Mouse (Mus musculus): ENCODE results near the gene Yipf7. TPM values are rescaled to one million over a fixed set of nuclear protein-coding genes. Genes with fewer than 3 reads are reported as not detected.
A peak's percentile ranks its signal among the peaks of the same experiment; 100 is the strongest.

The Yipf7 gene
- total RNA-seq (2021), result not detected
- long read RNA-seq, experiment 1, result 0 reads
- long read RNA-seq, experiment 2, result 0 reads

GRCm38 (mm10) chr5:69542489-69542888 lies at the start of gene Yipf7:
TSS of gene Yipf7 (minus strand) at chr5:69542648.
- DNase-seq (ENCODE audit: low spot score in 2 of 2), result no peak

- peak; percentile 85 to 92 for DNase-seq (ENCODE audit: low spot score in 2 of 2)
These were observed 49.4 kb upstream of the Yipf7 start, which contains the start of gene Gnpda2 for GRCm38 (mm10) chr5:69591640-69592461. TSS of gene Gnpda2 (minus strand) at chr5:69592340.

- peak in 1 of 2 experiments; percentile 6 for DNase-seq (ENCODE audit: low spot score in 2 of 2)
These were observed 15.0 kb upstream of the Yipf7 start for GRCm38 (mm10) chr5:69557404-69557935.

DNA sequence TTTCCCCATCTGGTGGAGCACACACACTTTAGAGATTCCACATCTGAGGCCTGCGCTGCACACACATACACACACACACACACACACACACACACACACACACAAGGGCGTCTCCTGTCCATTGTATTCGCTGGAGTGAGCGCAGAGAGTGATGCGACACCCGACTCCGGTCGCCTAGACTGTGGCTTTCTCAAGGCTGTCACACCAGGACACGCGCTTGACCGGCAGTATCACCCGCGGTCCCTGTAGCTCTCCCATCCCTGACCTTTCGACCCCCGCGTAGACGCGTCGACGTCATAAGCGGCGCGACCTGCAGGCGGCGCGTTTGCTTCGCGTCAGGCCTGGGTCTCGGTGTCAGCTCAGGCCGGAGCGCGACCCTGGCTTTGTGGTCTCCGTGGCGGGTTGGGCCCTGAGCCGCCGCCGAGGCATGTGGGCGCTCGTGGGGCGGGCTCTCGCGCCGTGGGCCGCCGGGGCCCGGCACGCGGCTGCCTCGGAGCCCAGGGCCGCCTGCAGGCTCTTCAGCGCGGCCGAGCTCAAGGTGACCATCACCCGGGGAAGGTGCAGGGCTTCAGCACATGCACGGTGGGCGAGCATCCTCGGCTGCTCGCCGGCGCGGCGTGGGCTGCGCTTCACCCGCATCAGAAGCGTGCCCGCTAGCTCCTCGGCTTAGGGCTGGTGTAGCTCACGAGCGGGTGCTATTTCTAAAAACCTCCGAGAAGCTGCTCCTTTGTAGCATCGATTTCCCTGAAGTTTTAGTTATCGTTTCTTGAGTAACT lies 14.4 kb upstream of the Yipf7 start, which contains the start of gene Guf1:
Gene Guf1 (plus strand): TSS at position 296 of the 776 bp plus-strand sequence.
- DNase-seq (ENCODE audit: low spot score in 2 of 2), result peak; percentile 95 to 97

DNA sequence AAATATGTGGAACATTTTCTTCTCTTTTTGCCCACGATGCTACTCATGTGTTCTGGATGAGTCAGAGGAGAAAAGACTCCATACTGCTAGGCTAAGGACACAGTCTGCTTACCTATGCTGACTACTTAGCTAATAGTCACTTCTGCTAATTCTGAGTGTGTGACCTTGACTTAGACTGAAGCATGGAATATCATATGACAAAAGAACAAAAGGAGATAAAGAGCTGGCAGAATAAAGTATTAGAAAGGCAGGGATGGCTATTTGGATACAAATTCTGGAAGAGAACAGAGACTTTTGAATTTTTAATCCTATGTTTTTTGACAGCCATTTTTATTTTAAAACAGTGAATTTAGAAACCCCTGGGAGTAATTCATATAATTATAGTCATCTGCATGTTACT lies 768 bp downstream of the Yipf7 start:
- DNase-seq (ENCODE audit: low spot score in 2 of 2), result no peak

DNA sequence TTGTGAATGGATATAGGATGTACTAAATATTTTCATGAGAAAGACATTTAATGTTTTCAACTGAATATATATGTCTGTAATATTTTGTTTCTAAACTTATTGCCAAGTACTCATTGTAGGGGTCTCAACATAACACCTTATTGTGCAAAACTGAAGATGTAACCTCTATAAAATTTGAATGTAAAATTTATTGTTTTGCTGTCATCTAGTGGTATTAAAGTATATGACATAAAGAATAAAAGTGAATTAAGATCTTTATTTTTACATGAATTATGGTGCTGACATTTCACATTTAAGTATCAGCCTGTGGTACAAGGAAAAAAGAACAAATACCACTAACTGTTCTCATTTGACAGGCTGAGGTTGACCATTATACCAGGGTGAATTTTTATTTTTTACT lies 18.5 kb downstream of the Yipf7 start:
- no peak for DNase-seq (ENCODE audit: low spot score in 2 of 2)

- no peak for DNase-seq (ENCODE audit: low spot score in 2 of 2)
These were observed 20.4 kb downstream of the Yipf7 start for GRCm38 (mm10) chr5:69522064-69522463.

GRCm38 (mm10) chr5:69520661-69521278 lies 21.7 kb downstream of the Yipf7 start:
- DNase-seq (ENCODE audit: low spot score in 2 of 2), result peak; percentile 53 to 63

DNA sequence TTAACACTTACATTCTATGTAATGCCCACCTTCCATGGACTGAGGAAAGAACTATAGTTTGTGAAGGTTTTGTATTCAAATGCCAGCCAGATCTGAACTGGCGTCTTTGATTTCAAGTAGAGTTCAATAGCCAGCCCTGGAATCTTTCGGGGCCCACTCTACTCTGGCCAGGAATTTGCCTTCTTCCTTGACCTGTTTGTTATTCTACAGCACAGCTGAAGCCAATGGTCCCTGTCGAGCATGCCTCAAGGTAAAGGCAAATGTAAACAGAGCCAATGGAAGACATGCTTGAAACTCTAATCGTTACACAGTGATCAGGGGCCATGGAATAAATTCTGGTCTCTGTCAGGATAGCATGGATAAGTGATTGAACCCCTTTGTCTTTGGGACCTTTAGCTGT lies 30.2 kb downstream of the Yipf7 start:
- no peak for DNase-seq (ENCODE audit: low spot score in 2 of 2)

- no peak for DNase-seq (ENCODE audit: low spot score in 2 of 2)
These were observed 30.8 kb downstream of the Yipf7 start for GRCm38 (mm10) chr5:69511631-69512030.

GRCm38 (mm10) chr5:69507045-69507444 lies 35.4 kb downstream of the Yipf7 start:
- no peak for DNase-seq (ENCODE audit: low spot score in 2 of 2)

DNA sequence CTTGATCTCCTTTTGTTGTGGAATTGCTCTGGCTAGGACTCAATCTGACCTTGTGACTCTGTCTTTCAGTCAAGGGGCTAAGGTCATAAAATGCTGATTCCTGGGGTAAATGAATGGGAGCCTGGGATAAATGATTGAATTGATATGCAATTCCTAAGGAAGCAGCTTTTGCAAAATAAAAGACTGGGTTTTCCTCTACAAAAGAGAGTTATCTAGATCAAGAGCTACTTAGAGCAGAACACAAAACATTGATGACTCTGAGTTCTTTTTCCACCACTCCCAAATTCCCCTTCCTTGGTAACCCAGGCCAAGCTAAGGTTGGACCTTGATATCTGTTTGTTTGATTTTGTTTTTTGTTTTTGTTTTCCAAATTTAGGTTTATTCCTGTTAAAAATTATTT lies 53.4 kb downstream of the Yipf7 start:
- no peak for DNase-seq (ENCODE audit: low spot score in 2 of 2)

DNA sequence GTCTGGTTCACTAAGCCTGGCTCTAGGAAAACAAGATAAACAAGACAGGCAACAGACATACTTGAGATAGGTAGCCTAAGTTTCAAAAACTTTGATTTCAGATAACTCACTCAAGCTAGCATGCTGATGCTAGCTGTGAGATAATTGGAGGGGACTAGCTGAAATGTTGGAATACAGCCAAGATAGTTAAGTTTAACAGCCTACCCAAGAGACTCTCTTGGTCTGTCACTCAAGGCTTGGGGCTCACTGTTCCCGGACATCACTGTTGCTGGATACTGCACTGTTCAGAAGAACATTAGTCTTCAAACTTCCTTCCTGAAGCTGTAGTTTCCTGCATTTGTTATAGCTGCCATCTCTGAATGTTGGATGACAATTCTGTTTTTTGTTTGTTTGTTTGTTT lies 74.9 kb downstream of the Yipf7 start:
- no peak for DNase-seq (ENCODE audit: low spot score in 2 of 2)

Other genes starting within 250 kb of the Yipf7 start
- gene Kctd8, start 201.0 kb downstream of the Yipf7 start, total RNA-seq (2021), result 1 to 10 TPM; 5.3 to 6.5 TPM
- 10 to 100 TPM; 27.4 to 34.8 TPM for gene Guf1, start 14.3 kb upstream of the Yipf7 start, total RNA-seq (2021)
- 10 to 100 TPM; 15.0 to 15.1 TPM for gene Gnpda2, start 49.7 kb upstream of the Yipf7 start, total RNA-seq (2021)